Mouse (Mus musculus) stomach, embryonic 15.5 days (tissue): ENCODE measurements around the gene Ube4b. TPM values are rescaled to one million over a fixed set of nuclear protein-coding genes. Genes with fewer than 3 reads are reported as not detected.

ENCODE experiments used
- ATAC-seq: fragments of 200-750 bp; cut with Nextera tagmentation; 2 replicates; pipeline ENCODE4 v1.8.0; 2017; ENCODE audit warnings: low read depth, moderate number of reproducible peaks, moderate TSS enrichment; ENCODE audit not compliant: insufficient read depth, low FRiP score
- H3K27ac ChIP-seq: fragments of 300-500 bp; sonication (generic); 2 replicates; pipeline ENCODE4 v1.5.1; 2015; ENCODE audit warnings: mild to moderate bottlenecking, inconsistent platforms
- H3K27me3 ChIP-seq: fragments of 300-500 bp; sonication (generic); replicated peaks from 2 replicates; pipeline ENCODE4 v1.6.1; 2015; ENCODE audit warnings: inconsistent platforms
- H3K36me3 ChIP-seq: fragments of 300-500 bp; sonication (generic); 2 replicates; pipeline ENCODE4 v1.6.1; 2015; ENCODE audit warnings: inconsistent platforms
- H3K4me1 ChIP-seq: fragments of 300-500 bp; sonication (generic); 2 replicates; pipeline ENCODE4 v1.6.1; 2015; ENCODE audit warnings: inconsistent platforms
- H3K4me2 ChIP-seq: fragments of 300-500 bp; sonication (generic); 2 replicates; pipeline ENCODE4 v1.6.1; 2015; ENCODE audit warnings: mild to moderate bottlenecking, inconsistent platforms
- H3K4me3 ChIP-seq: fragments of 300-500 bp; sonication (generic); replicated peaks from 2 replicates; pipeline ENCODE4 v1.5.1; 2015; ENCODE audit warnings: inconsistent platforms
- H3K9ac ChIP-seq: fragments of 300-500 bp; sonication (generic); 2 replicates; pipeline ENCODE4 v1.6.1; 2015; ENCODE audit warnings: inconsistent platforms
- H3K9me3 ChIP-seq: fragments of 300-500 bp; sonication (generic); 2 replicates; pipeline ENCODE4 v1.6.1; 2016; ENCODE audit warnings: inconsistent platforms
- WGBS: fragments of 180-500 bp; shearing (Covaris S2); methylation state at CpG from one replicate; pipeline ENCODE4 v1.1.7; 2015; 5-methylcytosine and 5-hydroxymethylcytosine counted together
- polyA plus RNA-seq: library from polyadenylated mRNA; unstranded; fragments of >200 nt; fragmentation: Nextera tagmentation; extraction: Ambion mirVana; gene quantifications from 2 replicates; pipeline ENCODE4 v1.2.1, GENCODE M21; 2015

Ube4b gene
- polyA plus RNA-seq, 1 experiment from 2014 or later = 35.5 TPM

DNA sequence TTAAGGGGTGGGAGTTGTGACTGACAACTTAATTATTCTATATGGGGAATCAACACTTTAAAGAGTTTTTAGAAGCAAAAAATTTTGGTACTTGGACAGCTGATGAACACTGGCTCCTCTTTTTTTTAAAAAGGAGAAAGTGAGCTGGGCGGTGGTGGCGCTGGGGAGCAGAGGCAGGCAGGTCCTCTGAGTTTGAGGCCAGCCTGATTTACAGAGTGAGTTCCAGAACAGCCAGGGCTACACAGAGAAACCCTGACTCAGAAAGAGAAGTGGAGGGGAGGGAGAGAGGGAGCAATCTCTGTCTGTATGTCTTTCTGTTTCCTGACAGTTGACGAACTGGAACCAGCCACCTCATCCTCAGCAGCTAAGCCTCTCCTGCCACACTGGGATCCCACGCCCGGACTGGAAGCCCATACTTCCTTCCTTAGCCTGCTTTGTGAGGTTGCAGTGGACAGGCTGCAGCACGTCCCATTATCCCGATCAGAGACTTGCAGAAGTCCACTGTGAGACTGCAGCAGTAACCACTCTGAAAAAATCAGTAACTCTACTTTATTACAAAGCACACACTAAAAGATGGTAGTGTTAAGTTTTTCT, 136.3 kb downstream of the Ube4b start:
- no peaks in the 10 kb centered on the region for H3K27me3 ChIP-seq
- no peak overlapping the region for H3K4me2 ChIP-seq
- ATAC-seq = no peak
- peaks cover 14% of the 10 kb centered on the region; the same call in 1 of the 2 replicates for H3K4me1 ChIP-seq
- WGBS = 91% methylated on average over 7 of the region's 7 CpGs
- no peak overlapping the region for H3K9ac ChIP-seq
- H3K27ac ChIP-seq = no peak overlapping the region
- no peak overlapping the region for H3K4me3 ChIP-seq
- no peaks in the 10 kb centered on the region; the same call in 1 of the 2 replicates for H3K36me3 ChIP-seq
- no peaks in the 10 kb centered on the region for H3K9me3 ChIP-seq

DNA sequence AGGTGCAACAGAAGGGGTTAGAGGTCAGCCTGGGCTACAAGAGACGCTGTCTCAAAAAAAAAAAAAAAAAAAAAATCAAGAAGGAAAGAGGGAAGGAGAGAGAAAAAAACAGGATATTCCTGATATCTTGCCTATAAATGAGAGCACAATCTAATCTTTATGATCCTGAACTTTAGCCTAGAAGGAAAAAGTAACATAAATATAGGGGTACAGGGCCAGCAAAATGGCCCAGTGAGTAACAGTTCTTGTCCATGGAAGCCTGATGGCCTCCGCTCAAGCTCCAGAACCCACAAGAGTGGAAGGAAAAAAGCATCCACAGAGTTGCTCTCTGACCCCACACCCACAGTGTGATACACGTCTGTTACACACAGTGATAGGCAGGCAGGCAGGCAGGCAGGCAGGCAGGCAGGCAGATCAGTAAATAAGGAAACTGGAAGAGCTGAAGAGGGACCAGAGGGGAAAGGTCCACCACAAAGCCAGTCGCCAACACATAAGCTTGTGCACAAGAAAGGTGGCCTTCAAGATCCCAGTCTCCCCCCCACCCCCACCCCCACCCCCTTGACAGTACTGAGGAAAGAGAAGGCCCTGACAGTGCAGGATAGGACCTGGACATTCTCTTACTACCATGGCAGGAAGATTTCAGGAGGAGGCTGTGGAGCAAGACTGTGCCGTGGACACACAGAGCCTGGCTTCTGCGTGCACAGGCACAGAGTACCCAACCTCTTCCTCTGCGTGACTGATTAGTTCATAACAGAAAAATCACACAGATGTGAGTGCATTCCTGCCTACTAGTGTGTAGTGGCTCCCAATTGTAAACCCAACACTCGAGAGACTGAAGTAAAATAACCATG, 140.0 kb downstream of the Ube4b start:
- no peak overlapping the region for H3K4me2 ChIP-seq
- no peak overlapping the region for H3K4me3 ChIP-seq
- ATAC-seq = no peak
- H3K9ac ChIP-seq = no peak overlapping the region
- no peak overlapping the region for H3K27ac ChIP-seq
- H3K4me1 ChIP-seq = 0 out of 2 replicates have a peak, but pooled peaks cover 7% of the 10 kb centered on the region
- no peaks in the 10 kb centered on the region for H3K9me3 ChIP-seq
- no peaks in the 10 kb centered on the region for H3K27me3 ChIP-seq
- H3K36me3 ChIP-seq = no peaks in the 10 kb centered on the region; the same call in 1 of the 2 replicates
- WGBS = 71% methylated on average over 8 of the region's 8 CpGs

DNA sequence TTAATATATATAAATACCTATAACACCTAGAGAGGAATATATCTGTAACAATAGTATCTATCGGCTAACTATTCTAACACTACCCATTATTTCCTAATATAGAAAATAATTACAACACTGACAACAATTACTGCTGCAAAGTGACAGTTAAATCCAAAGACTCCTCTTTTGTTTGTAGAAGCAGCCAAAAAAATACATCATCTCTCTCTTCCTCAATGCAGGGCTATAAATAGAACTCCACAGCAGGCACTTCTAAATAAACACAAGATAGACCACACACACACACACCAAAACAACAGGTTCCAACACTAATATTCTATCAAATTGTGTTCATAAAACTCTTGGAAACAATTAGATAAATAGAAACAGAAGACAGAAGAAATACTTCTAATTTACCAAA, 140.9 kb downstream of the Ube4b start:
- H3K4me1 ChIP-seq = 0 out of 2 replicates have a peak, but pooled peaks cover 7% of the 10 kb centered on the region
- H3K9me3 ChIP-seq = no peaks in the 10 kb centered on the region
- H3K27ac ChIP-seq = no peak overlapping the region
- no peak overlapping the region for H3K4me3 ChIP-seq
- H3K9ac ChIP-seq = no peak overlapping the region
- 76% methylated on average over 1 of the region's 1 CpGs for WGBS
- H3K4me2 ChIP-seq = no peak overlapping the region
- H3K36me3 ChIP-seq = no peaks in the 10 kb centered on the region; the same call in 1 of the 2 replicates
- no peak for ATAC-seq
- H3K27me3 ChIP-seq = no peaks in the 10 kb centered on the region

DNA sequence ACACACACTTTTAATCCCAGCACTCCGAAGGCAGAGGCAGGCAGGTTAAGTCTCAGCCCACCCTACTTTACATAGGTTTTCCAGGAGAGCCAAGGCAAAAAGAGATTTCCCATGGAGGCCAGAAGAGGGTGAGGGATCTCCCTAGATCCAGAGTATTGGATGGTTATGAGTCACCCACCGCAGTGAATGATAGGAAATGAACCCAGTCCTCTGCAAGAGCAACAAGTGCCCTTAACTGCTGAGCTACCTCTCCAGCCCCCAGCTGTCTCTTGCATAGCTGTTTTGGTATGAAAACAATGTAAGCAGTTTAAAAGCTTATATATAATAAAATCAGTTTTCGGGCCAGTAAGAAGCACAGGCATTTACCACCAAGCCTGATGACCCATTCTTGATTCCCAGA, 143.5 kb downstream of the Ube4b start:
- Histone ChIP-seq H3K9ac (no peak overlapping the region), H3K9me3 (no peaks in the 10 kb centered on the region)
- WGBS = 74% methylated on average over 3 of the region's 3 CpGs

DNA sequence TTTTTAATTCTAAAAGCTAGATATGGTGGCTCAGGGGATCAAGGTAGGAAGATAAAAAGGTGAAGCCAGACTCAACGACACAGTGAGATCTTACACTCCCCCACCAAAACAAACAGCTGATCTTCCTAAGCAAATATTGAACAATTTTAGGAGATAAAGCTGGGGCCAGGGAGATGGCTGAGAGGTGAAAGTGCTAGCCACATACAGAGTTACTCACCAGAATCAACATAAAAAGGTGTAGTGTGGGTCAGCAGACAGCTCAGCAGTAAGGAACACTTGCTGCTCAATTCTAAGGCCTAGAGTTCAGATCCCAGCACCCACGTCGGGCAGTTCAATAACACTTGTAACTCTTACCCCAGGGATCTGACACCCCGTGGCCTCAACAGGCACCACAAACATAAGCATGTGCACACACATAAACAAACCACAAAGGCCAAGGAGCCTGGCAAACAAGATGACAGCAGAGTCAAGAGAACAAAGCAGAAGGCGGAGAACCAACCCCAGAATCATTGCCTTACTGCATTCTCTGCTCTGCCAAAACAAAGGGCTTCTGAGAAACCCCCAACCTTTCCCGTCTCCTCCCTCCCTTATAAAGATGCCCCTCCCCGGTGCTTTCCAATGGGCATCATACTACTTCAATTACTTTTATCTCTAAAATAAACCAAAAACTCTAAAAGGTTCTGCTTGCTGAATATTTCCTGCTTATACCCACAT, 144.4 kb downstream of the Ube4b start:
- no peak overlapping the region for H3K27ac ChIP-seq
- ATAC-seq = peak; percentile 34; the same call in 1 of the 2 replicates
- 60% methylated on average over 7 of the region's 7 CpGs for WGBS

More for the DNA sequence above, 143.5 kb downstream of the Ube4b start:
- Histone ChIP-seq H3K4me2 (no peak overlapping the region), H3K27ac (no peak overlapping the region), H3K27me3 (no peaks in the 10 kb centered on the region), H3K4me1 (0 out of 2 replicates have a peak, but pooled peaks cover 10% of the 10 kb centered on the region), H3K4me3 (no peak overlapping the region), H3K36me3 (no peaks in the 10 kb centered on the region)
- no peak for ATAC-seq

More for the DNA sequence above, 144.4 kb downstream of the Ube4b start:
- Histone ChIP-seq H3K9ac (no peak overlapping the region), H3K9me3 (no peaks in the 10 kb centered on the region), H3K36me3 (no peaks in the 10 kb centered on the region), H3K4me3 (no peak overlapping the region), H3K4me1 (0 out of 2 replicates have a peak, but pooled peaks cover 10% of the 10 kb centered on the region), H3K27me3 (no peaks in the 10 kb centered on the region), H3K4me2 (no peak overlapping the region)

Other genes with a start within 250 kb of the Ube4b start
- gene Kif1b, start 119.1 kb downstream of the Ube4b start, polyA plus RNA-seq = 31.8 and 39.3 TPM in 2 replicates
- 1.8 and 3.0 TPM in 2 replicates for gene Rbp7, start 28.2 kb upstream of the Ube4b start, polyA plus RNA-seq
- gene Tmem274, start 50.6 kb upstream of the Ube4b start, polyA plus RNA-seq = 0.23 and 0.45 TPM in 2 replicates
- gene Nmnat1, start 58.5 kb upstream of the Ube4b start, polyA plus RNA-seq = 9.4 and 10.4 TPM in 2 replicates
- 35.5 and 39.8 TPM in 2 replicates for gene Lzic, start 58.5 kb upstream of the Ube4b start, polyA plus RNA-seq
- 47.5 and 47.9 TPM in 2 replicates for gene Ctnnbip1, start 91.5 kb upstream of the Ube4b start, polyA plus RNA-seq
- gene Clstn1, start 159.7 kb upstream of the Ube4b start, polyA plus RNA-seq = 47.0 and 48.4 TPM in 2 replicates